Mouse (Mus musculus): ENCODE measurements at regions not wholly inside any gene's neighbourhood (a gene's known extent, or its start where the extent isn't known, plus 50 kb on each side); places are given as distances from the start of the nearest gene placed in this dataset.

GRCm38 (mm10) chr15:42301956-42302355 is 2167.8 kb downstream of the 9330182O14Rik start:
- no peak for DNase-seq (ENCODE audit: low spot score in 2 of 2)

- no peak for DNase-seq (ENCODE audit: low spot score in 2 of 2)
Measured at GRCm38 (mm10) chr15:42304097-42304496, 2169.9 kb downstream of the 9330182O14Rik start.

- no peak for DNase-seq (ENCODE audit: low spot score in 2 of 2)
Measured at GRCm38 (mm10) chr15:42309586-42309985, 2175.4 kb downstream of the 9330182O14Rik start.

GRCm38 (mm10) chr15:42311166-42311565 is 2177.0 kb downstream of the 9330182O14Rik start:
- DNase-seq (ENCODE audit: low spot score in 2 of 2): no peak

GRCm38 (mm10) chr15:42320349-42320748 is 2186.2 kb downstream of the 9330182O14Rik start:
- DNase-seq (ENCODE audit: low spot score in 2 of 2): no peak

- DNase-seq (ENCODE audit: low spot score in 2 of 2): no peak
Measured at GRCm38 (mm10) chr15:42322940-42323339, 2188.8 kb downstream of the 9330182O14Rik start.

- DNase-seq (ENCODE audit: low spot score in 2 of 2): no peak
Measured at GRCm38 (mm10) chr15:42325221-42325620, 2191.1 kb downstream of the 9330182O14Rik start.

- no peak for DNase-seq (ENCODE audit: low spot score in 2 of 2)
Measured at GRCm38 (mm10) chr15:42328535-42328934, 2194.4 kb downstream of the 9330182O14Rik start.

GRCm38 (mm10) chr15:42329742-42330141 is 2195.6 kb downstream of the 9330182O14Rik start:
- no peak for DNase-seq (ENCODE audit: low spot score in 2 of 2)

GRCm38 (mm10) chr15:42333642-42334041 is 2199.5 kb downstream of the 9330182O14Rik start:
- no peak for DNase-seq (ENCODE audit: low spot score in 2 of 2)

GRCm38 (mm10) chr15:42346131-42346530 is 2212.0 kb downstream of the 9330182O14Rik start:
- no peak for DNase-seq (ENCODE audit: low spot score in 2 of 2)

GRCm38 (mm10) chr15:42361871-42362270 is 2227.7 kb downstream of the 9330182O14Rik start:
- DNase-seq (ENCODE audit: low spot score in 2 of 2): no peak

GRCm38 (mm10) chr15:42364979-42365378 is 2230.8 kb downstream of the 9330182O14Rik start:
- no peak for DNase-seq (ENCODE audit: low spot score in 2 of 2)

GRCm38 (mm10) chr15:42366796-42367195 is 2232.6 kb downstream of the 9330182O14Rik start:
- no peak for DNase-seq (ENCODE audit: low spot score in 2 of 2)

GRCm38 (mm10) chr15:42369603-42370002 is 2235.4 kb downstream of the 9330182O14Rik start:
- DNase-seq (ENCODE audit: low spot score in 2 of 2): no peak

GRCm38 (mm10) chr15:42370044-42370443 is 2235.9 kb downstream of the 9330182O14Rik start:
- DNase-seq (ENCODE audit: low spot score in 2 of 2): no peak

GRCm38 (mm10) chr15:42372704-42373286 is 2238.6 kb downstream of the 9330182O14Rik start:
- no peak for DNase-seq (ENCODE audit: low spot score in 2 of 2)
